Mouse (Mus musculus) myocyte (in vitro differentiated cells): ENCODE data around the gene Polm. TPM values are rescaled to one million over a fixed set of nuclear protein-coding genes. Genes with fewer than 3 reads are reported as not detected.
A peak's percentile ranks its signal among the peaks of the same experiment; 100 is the strongest.
"Not testable (repeated sequence)": the region's sequence is repeated elsewhere in the genome, so short reads cannot be mapped to it uniquely, and the experiment has no call there.

ENCODE experiments used
- H3K27me3 ChIP-seq: one replicate; pipeline ENCODE4 v1.6.1; 2011; ENCODE audit not compliant: control insufficient read depth, insufficient read depth, insufficient read length
- H3K36me3 ChIP-seq: one replicate; pipeline ENCODE4 v1.6.1; 2011; ENCODE audit not compliant: control insufficient read depth, insufficient read depth
- H3K4me2 ChIP-seq: one replicate; pipeline ENCODE4 v1.6.1; 2011; ENCODE audit warnings: low read depth, control low read depth
- H3K4me3 ChIP-seq: one replicate; pipeline ENCODE4 v1.5.1; 2011; ENCODE audit warnings: mild to moderate bottlenecking, control low read depth, moderate library complexity
- H3K79me2 ChIP-seq: one replicate; pipeline ENCODE4 v1.6.1; 2011; ENCODE audit not compliant: control insufficient read depth, insufficient read depth
- H3ac ChIP-seq: one replicate; pipeline ENCODE4 v1.6.1; 2011; ENCODE audit not compliant: control insufficient read depth, insufficient read length
- CEBPB ChIP-seq: IDR thresholded peaks from 2 replicates; pipeline ENCODE4 v1.6.1; 2011; ENCODE audit warnings: mild to moderate bottlenecking, moderate library complexity; ENCODE audit not compliant: poor library complexity, insufficient read depth, severe bottlenecking
- E2F4 ChIP-seq: IDR thresholded peaks from one replicate; pipeline ENCODE4 v1.6.1; 2011; ENCODE audit warnings: mild to moderate bottlenecking, control low read depth, moderate library complexity; ENCODE audit not compliant: insufficient read depth
- MAX ChIP-seq: IDR thresholded peaks from one replicate; pipeline ENCODE4 v1.6.1; 2011; ENCODE audit warnings: low read depth, mild to moderate bottlenecking, control low read depth
- MYOD1 ChIP-seq, 3 experiments: IDR thresholded peaks; one replicate each; pipeline ENCODE4 v1.6.1; 2011; ENCODE audit warnings: control low read depth in 2 of 3, low read depth in 2 of 3, mild to moderate bottlenecking in 2 of 3, moderate library complexity in 1 of 3; ENCODE audit not compliant: insufficient read length in 2 of 3, control insufficient read depth in 1 of 3
- MYOG ChIP-seq, 3 experiments: IDR thresholded peaks; one replicate each; pipeline ENCODE4 v1.6.1; 2011; ENCODE audit warnings: control low read depth in 2 of 3, low read depth in 2 of 3, mild to moderate bottlenecking in 2 of 3; ENCODE audit not compliant: insufficient read length in 2 of 3, control insufficient read depth in 1 of 3, insufficient read depth in 1 of 3
- POLR2A ChIP-seq: IDR thresholded peaks from one replicate; pipeline ENCODE4 v1.6.1; 2011; ENCODE audit warnings: low read depth, mild to moderate bottlenecking, control low read depth, moderate library complexity; ENCODE audit not compliant: insufficient read length
- POLR2AphosphoS2 ChIP-seq: IDR thresholded peaks from one replicate; pipeline ENCODE4 v1.6.1; 2011; ENCODE audit warnings: low read depth, control low read depth; ENCODE audit not compliant: insufficient read length
- REST ChIP-seq: IDR thresholded peaks from one replicate; pipeline ENCODE4 v1.6.1; 2011; ENCODE audit warnings: mild to moderate bottlenecking, control low read depth, moderate library complexity; ENCODE audit not compliant: insufficient read depth, insufficient read length
- SRF ChIP-seq: IDR thresholded peaks from one replicate; pipeline ENCODE4 v1.6.1; 2011; ENCODE audit warnings: low read depth; ENCODE audit not compliant: control insufficient read depth, insufficient read length
- TCF12 ChIP-seq: IDR thresholded peaks from one replicate; pipeline ENCODE4 v1.6.1; 2011; ENCODE audit warnings: mild to moderate bottlenecking, control low read depth; ENCODE audit not compliant: poor library complexity, insufficient read depth, severe bottlenecking
- TCF3 ChIP-seq: IDR thresholded peaks from one replicate; pipeline ENCODE4 v1.6.1; 2011; ENCODE audit warnings: low read depth, control low read depth; ENCODE audit not compliant: insufficient read length
- USF1 ChIP-seq: IDR thresholded peaks from one replicate; pipeline ENCODE4 v1.6.1; 2011; ENCODE audit warnings: low read depth, mild to moderate bottlenecking, control low read depth, moderate library complexity
- polyA plus RNA-seq: library from polyadenylated mRNA; unstranded; fragments of >200 nt; fragmentation: generic; extraction: Trizol; gene quantifications from one replicate; pipeline ENCODE4 v1.2.1, GENCODE M21; 2012; ENCODE audit warnings: missing spikeins

Gene Polm
- polyA plus RNA-seq, 1 experiment, result 4.3 TPM

GRCm38 (mm10) chr11:5819223-5819622 is 18.6 kb downstream of the Polm start:
- H3ac ChIP-seq, result no peak overlapping the region
- H3K4me3 ChIP-seq, result no peak overlapping the region
- H3K36me3 ChIP-seq, result no peaks in the 10 kb centered on the region
- no peak overlapping the region for H3K4me2 ChIP-seq
- no peaks in the 10 kb centered on the region for H3K27me3 ChIP-seq
- TF ChIP-seq USF1, result no peak
- no peak for TF ChIP-seq POLR2AphosphoS2
- TF ChIP-seq MAX, result no peak
- no peak for TF ChIP-seq E2F4
- H3K79me2 ChIP-seq, result no peaks in the 10 kb centered on the region

- no peak for TF ChIP-seq E2F4
- no peak for TF ChIP-seq USF1
- no peak for TF ChIP-seq REST
- no peak for TF ChIP-seq MAX
- no peak for TF ChIP-seq POLR2AphosphoS2
- TF ChIP-seq TCF12, result no peak
- TF ChIP-seq MYOD1 (IDR thresholded peaks at IDR 0.05; ENCODE audit: control insufficient read depth in 1 of 3, insufficient read length in 2 of 3, low read depth in 2 of 3), result no peak
- no peak for TF ChIP-seq SRF
- no peak for TF ChIP-seq POLR2A
- TF ChIP-seq TCF3, result no peak
- no peak for TF ChIP-seq CEBPB
- TF ChIP-seq MYOG (IDR thresholded peaks at IDR 0.05; ENCODE audit: control insufficient read depth in 1 of 3, insufficient read depth in 1 of 3, insufficient read length in 2 of 3, low read depth in 2 of 3), result no peak
- Histone ChIP-seq H3K79me2 (no peaks in the 10 kb centered on the region), H3K27me3 (no peaks in the 10 kb centered on the region), H3K4me3 (no peak overlapping the region), H3K4me2 (no peak overlapping the region), H3K36me3 (no peaks in the 10 kb centered on the region), H3ac (no peak overlapping the region)
Observed at GRCm38 (mm10) chr11:5813381-5813780, 24.4 kb downstream of the Polm start.

GRCm38 (mm10) chr11:5809487-5809886 is 28.3 kb downstream of the Polm start:
- H3K4me3 ChIP-seq, H3K36me3 ChIP-seq, H3ac ChIP-seq, H3K27me3 ChIP-seq, H3K4me2 ChIP-seq, H3K79me2 ChIP-seq: not testable (repeated sequence)

- no peak overlapping the region for H3K4me2 ChIP-seq
- no peaks in the 10 kb centered on the region for H3K27me3 ChIP-seq
- no peak overlapping the region for H3ac ChIP-seq
- no peaks in the 10 kb centered on the region for H3K79me2 ChIP-seq
- H3K4me3 ChIP-seq, result no peak overlapping the region
- no peak for TF ChIP-seq E2F4
- no peaks in the 10 kb centered on the region for H3K36me3 ChIP-seq
Observed at GRCm38 (mm10) chr11:5807956-5808355, 29.9 kb downstream of the Polm start.

- Histone ChIP-seq H3K4me3 (no peak overlapping the region), H3K79me2 (no peaks in the 10 kb centered on the region), H3ac (no peak overlapping the region), H3K36me3 (no peaks in the 10 kb centered on the region), H3K27me3 (no peaks in the 10 kb centered on the region), H3K4me2 (no peak overlapping the region)
- TF ChIP-seq E2F4 (no peak), TCF3 (no peak), USF1 (no peak), TCF12 (no peak), POLR2A (no peak), MYOG (IDR thresholded peaks at IDR 0.05; ENCODE audit: control insufficient read depth in 1 of 3, insufficient read depth in 1 of 3, insufficient read length in 2 of 3, low read depth in 2 of 3) (no peak), MAX (no peak), REST (no peak), POLR2AphosphoS2 (no peak), SRF (no peak), MYOD1 (IDR thresholded peaks at IDR 0.05; ENCODE audit: control insufficient read depth in 1 of 3, insufficient read length in 2 of 3, low read depth in 2 of 3) (no peak), CEBPB (no peak)
Observed at GRCm38 (mm10) chr11:5805711-5806110, 32.1 kb downstream of the Polm start.

GRCm38 (mm10) chr11:5804174-5804573 is 33.6 kb downstream of the Polm start:
- Histone ChIP-seq H3K4me2 (peak overlapping the region; percentile 19), H3K27me3 (no peaks in the 10 kb centered on the region), H3K79me2 (no peaks in the 10 kb centered on the region), H3ac (no peak overlapping the region), H3K4me3 (no peak overlapping the region), H3K36me3 (no peaks in the 10 kb centered on the region)
- no peak for TF ChIP-seq E2F4
- no peak for TF ChIP-seq MYOD1 (IDR thresholded peaks at IDR 0.05; ENCODE audit: control insufficient read depth in 1 of 3, insufficient read length in 2 of 3, low read depth in 2 of 3)
- TF ChIP-seq POLR2A, result no peak
- no peak for TF ChIP-seq TCF3
- no peak for TF ChIP-seq MAX
- TF ChIP-seq POLR2AphosphoS2, result no peak
- TF ChIP-seq USF1, result no peak
- TF ChIP-seq MYOG (IDR thresholded peaks at IDR 0.05; ENCODE audit: control insufficient read depth in 1 of 3, insufficient read depth in 1 of 3, insufficient read length in 2 of 3, low read depth in 2 of 3), result no peak
- no peak for TF ChIP-seq REST
- no peak for TF ChIP-seq TCF12
- no peak for TF ChIP-seq CEBPB
- TF ChIP-seq SRF, result no peak
